Mouse (Mus musculus) B cell, adult 2 months (primary cell): ENCODE results near the gene Jmjd8.
"Not testable (repeated sequence)": the region's sequence is repeated elsewhere in the genome, so short reads cannot be mapped to it uniquely, and the experiment has no call there.

Experiments used
- DNase-seq, 2 experiments: peaks; one replicate each; pipeline ENCODE4 v3.0.0; 2022

The Jmjd8 gene

GRCm38 (mm10) chr17:25828712-25829557 lies at the start of gene Jmjd8:
Jmjd8 (plus strand) TSS chr17:25828867.
- DNase-seq = peak; percentile 70 to 71

DNA sequence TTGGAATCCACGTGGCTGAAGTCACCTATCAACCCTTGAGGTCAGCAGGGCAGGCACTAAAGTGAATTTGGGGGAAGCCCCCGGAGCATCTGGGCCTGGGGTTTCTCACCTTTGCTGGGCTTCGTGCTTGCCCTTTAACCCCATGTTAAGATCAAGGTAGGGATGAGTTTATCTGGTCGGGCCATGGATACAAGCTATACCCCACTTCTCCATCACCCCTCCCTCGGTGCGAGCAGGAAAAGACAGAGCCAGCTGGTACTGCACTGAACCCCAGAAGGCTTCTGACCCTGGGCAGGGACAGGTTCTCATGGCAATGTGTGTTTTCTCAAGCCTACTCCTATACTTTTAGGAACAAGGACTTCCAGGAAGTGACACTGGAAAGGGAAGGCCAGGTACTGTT lies 47.3 kb upstream of the Jmjd8 start:
- DNase-seq = no peak

GRCm38 (mm10) chr17:25783086-25783485 lies 45.6 kb upstream of the Jmjd8 start:
- DNase-seq = no peak

DNA sequence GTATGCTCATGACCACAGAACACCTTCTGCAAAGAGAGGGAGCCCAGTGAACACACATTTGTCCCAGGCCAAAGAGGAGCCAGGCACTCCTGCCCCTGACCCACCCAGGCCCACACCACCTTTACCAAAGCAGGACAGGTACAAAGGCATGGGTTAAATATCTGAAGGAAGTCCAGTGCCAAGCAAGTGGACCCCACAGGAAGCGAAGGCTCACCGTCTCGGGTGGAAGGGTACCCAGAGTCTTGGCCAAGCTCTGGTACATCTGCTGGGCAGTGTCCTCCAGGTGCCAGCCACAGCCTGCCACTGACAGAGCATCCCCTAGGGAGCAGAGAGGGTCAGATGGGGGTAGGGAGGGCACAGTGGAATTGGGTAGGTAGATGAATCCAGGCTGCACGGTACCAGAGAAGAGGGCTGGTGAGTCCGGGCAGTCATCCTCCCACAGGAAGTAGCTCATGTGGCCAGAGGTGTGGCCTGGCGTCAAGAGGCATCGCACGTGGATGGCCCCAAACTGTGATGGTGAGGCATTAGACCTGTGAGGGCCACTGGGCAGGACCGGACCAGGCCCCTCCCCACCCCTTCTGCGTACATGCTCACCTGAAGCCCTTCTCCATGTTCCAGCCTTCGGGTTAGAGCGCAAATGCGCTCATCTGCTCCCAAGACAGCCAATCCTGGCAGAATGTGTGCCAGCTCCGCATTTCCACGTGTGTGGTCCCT lies 44.6 kb upstream of the Jmjd8 start:
- no peak for DNase-seq

GRCm38 (mm10) chr17:25785281-25785745 lies 43.4 kb upstream of the Jmjd8 start, which contains the start of gene Haghl:
Haghl (minus strand) TSS chr17:25785673.
- peak; percentile 93 to 94 for DNase-seq

- DNase-seq = no peak
Observed at GRCm38 (mm10) chr17:25786280-25786679, 42.4 kb upstream of the Jmjd8 start, which contains the start of gene Ccdc78. Ccdc78 (plus strand) TSS chr17:25786580.

- DNase-seq = no peak
Observed at GRCm38 (mm10) chr17:25786781-25787504, 41.7 kb upstream of the Jmjd8 start.

DNA sequence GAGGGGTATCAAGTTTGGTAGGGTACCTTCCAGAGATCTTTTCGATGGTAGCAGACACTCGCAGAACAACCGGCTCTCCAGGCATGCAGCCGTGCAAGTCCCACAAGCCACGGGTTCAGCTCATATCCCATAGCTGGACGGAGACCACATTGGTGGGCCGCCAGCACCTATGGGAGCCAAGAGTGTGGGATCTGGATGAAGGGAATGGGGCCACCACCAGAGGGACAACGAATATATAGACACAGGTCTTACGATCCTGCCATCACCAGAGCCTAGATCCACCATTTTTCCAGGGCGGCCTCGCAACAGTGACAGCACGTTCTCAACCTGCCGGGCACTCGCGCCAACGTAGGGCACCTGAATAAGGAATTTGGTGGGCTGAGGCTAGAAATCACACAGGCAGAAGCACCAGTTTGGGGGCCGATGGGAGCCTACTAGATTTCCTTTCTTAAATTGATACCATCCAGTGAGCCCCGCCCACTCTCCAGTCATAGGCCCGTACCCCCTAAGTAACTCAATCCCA lies 37.3 kb upstream of the Jmjd8 start:
- no peak for DNase-seq

DNA sequence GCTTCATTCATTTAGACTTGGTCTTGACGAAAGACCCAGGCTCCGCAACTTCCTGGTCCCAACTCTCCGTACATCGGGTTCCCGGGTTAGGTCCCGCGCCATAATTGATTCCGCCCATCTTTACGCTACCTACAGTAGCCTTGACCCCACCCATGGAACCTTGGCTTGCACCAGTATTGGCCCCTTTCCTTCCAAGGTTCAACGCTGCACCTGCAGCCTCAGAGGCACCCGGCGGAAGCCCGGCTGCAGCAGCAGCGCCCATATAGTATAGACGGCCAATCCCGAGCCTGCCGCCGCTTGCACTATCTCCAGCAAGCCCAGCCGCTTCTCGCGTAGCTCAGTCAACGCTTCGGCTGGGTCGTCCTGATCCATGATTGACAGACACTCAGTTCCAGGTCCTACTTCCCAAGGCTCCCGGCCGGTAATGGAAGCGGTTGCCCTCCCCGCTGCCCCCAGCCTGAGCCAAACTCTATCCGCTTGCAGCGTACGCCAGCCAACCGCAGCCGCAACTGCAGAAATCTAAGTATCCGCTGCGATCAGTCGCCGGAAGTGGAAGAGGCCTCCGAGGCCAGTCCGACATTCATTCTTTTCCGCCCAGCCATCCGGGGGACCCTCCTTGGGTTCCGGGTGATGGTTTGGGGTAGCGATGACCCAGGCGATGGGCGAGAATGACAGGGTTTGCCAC lies 36.7 kb upstream of the Jmjd8 start:
- DNase-seq = peak; percentile 90 to 91

GRCm38 (mm10) chr17:25792615-25793014 lies 36.1 kb upstream of the Jmjd8 start, which contains the start of gene Fam173a:
Fam173a (minus strand) TSS chr17:25792901.
- DNase-seq = peak; percentile 70 to 74

DNA sequence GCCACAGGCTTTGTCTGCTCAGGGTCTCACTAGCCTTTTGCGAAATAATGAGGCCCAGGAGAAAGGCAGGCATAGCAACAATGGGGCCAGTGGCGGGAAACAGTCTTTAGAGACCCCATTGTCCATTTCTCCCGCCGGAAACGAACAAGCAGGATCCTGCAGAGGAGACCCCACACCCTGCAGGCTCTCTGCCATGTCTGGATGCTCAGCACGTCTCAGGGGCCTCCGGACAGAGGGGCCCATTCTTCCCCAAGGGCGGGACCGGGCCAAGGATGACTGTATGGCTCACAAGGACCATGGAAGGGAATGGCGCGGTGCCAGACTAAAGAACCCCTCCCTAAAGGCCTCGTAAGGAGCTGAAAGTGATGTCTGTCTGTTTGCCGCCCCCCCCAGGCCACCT lies 34.5 kb upstream of the Jmjd8 start:
- DNase-seq = no peak

- no peak for DNase-seq
Observed at GRCm38 (mm10) chr17:25794998-25795397, 33.7 kb upstream of the Jmjd8 start.

GRCm38 (mm10) chr17:25795609-25796092 lies 33.0 kb upstream of the Jmjd8 start, which contains the start of gene AC134908.4:
AC134908.4 (minus strand) TSS chr17:25795659.
- no peak for DNase-seq

- no peak for DNase-seq
Observed at GRCm38 (mm10) chr17:25796211-25796771, 32.4 kb upstream of the Jmjd8 start.

GRCm38 (mm10) chr17:25796951-25797369 lies 31.7 kb upstream of the Jmjd8 start, which contains the start of gene Metrn:
Metrn (minus strand) TSS chr17:25797136.
- DNase-seq = peak; percentile 83 to 84

- peak; percentile 81 to 84 for DNase-seq
Observed at GRCm38 (mm10) chr17:25801029-25801428, 27.6 kb upstream of the Jmjd8 start.

GRCm38 (mm10) chr17:25802825-25803517 lies 25.7 kb upstream of the Jmjd8 start:
- no peak for DNase-seq

DNA sequence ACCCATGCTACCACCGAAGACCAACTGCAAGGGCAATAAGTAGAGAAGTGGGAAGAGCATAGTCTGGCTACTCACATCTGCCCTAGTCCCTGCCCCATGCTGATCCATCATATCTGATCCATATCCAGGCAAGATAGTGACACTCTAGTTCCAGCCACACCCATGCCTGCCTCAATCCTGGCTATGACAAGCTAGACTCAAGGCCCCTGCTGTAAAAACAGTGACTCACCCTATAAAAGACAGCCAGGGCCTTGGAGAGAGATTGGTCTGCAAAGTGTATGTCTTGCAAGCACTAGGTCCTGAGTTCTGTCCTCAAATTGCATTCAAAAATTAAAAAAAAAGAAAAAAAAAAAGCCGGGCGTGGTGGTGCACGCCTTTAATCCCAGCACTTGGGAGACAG lies 22.2 kb upstream of the Jmjd8 start:
- DNase-seq = no peak

DNA sequence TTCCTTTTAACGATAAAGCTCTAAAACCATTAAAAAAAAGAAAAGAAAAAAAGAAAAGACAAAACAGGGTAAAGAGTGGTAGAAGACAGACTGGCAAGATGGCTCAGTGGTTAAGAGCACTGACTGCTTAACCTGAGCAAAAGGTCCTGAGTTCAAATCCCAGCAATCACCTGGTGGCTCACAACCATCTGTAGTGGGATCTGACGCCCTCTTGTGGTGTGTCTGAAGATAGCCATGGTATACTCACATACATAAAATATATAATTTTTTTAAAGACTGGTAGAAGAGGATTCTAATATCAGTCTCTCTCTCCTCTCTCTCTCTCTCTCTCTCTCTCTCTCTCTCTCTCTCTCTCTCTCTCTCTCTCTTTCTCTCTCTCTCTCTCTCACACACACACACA lies 21.2 kb upstream of the Jmjd8 start:
- not testable (repeated sequence) for DNase-seq

DNA sequence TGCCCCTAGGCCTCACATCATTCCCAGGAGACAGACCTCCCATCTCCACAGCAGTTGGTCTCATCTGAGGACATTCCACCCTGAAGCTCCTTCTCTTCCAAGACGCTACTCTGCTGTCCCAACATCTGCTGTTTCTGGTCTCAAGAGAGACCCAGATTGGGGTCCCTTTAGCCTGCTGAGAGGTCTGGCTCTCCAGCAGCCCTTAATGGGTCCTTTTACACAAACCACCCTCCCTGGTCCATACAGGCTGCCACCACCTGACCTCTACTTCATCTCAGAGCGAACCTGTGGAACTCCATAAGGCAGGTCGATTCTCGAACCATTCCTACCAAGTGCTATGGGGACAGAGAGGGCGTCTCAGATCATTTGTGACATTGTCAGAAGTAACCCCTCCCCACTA lies 20.6 kb upstream of the Jmjd8 start:
- DNase-seq = no peak
